Mouse (Mus musculus) A20 (cell line): ENCODE results near the gene Tex22.

Source experiments
- DNase-seq: peaks from one replicate; pipeline ENCODE4 v3.0.0-alpha.2; 2011; ENCODE audit warnings: low read depth, low spot score

Gene Tex22

GRCm38 (mm10) chr12:113074329-113075062 is at the start of gene Tex22:
Gene Tex22 (plus strand): TSS chr12:113074502.
- peak; percentile 90 for DNase-seq

GRCm38 (mm10) chr12:113026557-113026956 is 47.7 kb upstream of the Tex22 start:
- DNase-seq: no peak

- DNase-seq: no peak
Measured at GRCm38 (mm10) chr12:113027495-113027894, 46.8 kb upstream of the Tex22 start.

- no peak for DNase-seq
Measured at GRCm38 (mm10) chr12:113028067-113028466, 46.2 kb upstream of the Tex22 start.

GRCm38 (mm10) chr12:113028898-113029297 is 45.4 kb upstream of the Tex22 start:
- DNase-seq: no peak

- no peak for DNase-seq
Measured at GRCm38 (mm10) chr12:113030046-113030445, 44.3 kb upstream of the Tex22 start.

- DNase-seq: no peak
Measured at GRCm38 (mm10) chr12:113030993-113031392, 43.3 kb upstream of the Tex22 start.

- DNase-seq: no peak
Measured at GRCm38 (mm10) chr12:113031441-113031840, 42.9 kb upstream of the Tex22 start.

GRCm38 (mm10) chr12:113032296-113033250 is 41.7 kb upstream of the Tex22 start:
- no peak for DNase-seq

GRCm38 (mm10) chr12:113035093-113035492 is 39.2 kb upstream of the Tex22 start:
- no peak for DNase-seq

GRCm38 (mm10) chr12:113036996-113037395 is 37.3 kb upstream of the Tex22 start:
- DNase-seq: no peak

- DNase-seq: no peak
Measured at GRCm38 (mm10) chr12:113038414-113038813, 35.9 kb upstream of the Tex22 start.

- no peak for DNase-seq
Measured at GRCm38 (mm10) chr12:113041481-113042439, 32.5 kb upstream of the Tex22 start.

GRCm38 (mm10) chr12:113042543-113042942 is 31.8 kb upstream of the Tex22 start:
- no peak for DNase-seq

- peak; percentile 28 for DNase-seq
Measured at GRCm38 (mm10) chr12:113044916-113045677, 29.2 kb upstream of the Tex22 start.

GRCm38 (mm10) chr12:113046861-113047260 is 27.4 kb upstream of the Tex22 start:
- DNase-seq: no peak

GRCm38 (mm10) chr12:113048103-113048502 is 26.2 kb upstream of the Tex22 start:
- DNase-seq: no peak

- DNase-seq: no peak
Measured at GRCm38 (mm10) chr12:113049836-113050235, 24.5 kb upstream of the Tex22 start.

- DNase-seq: no peak
Measured at GRCm38 (mm10) chr12:113050671-113051070, 23.6 kb upstream of the Tex22 start.

- no peak for DNase-seq
Measured at GRCm38 (mm10) chr12:113051628-113052403, 22.5 kb upstream of the Tex22 start.
